Comparison of ENCODE assay signal across 9 mouse cellular contexts in the genomic region with DNA sequence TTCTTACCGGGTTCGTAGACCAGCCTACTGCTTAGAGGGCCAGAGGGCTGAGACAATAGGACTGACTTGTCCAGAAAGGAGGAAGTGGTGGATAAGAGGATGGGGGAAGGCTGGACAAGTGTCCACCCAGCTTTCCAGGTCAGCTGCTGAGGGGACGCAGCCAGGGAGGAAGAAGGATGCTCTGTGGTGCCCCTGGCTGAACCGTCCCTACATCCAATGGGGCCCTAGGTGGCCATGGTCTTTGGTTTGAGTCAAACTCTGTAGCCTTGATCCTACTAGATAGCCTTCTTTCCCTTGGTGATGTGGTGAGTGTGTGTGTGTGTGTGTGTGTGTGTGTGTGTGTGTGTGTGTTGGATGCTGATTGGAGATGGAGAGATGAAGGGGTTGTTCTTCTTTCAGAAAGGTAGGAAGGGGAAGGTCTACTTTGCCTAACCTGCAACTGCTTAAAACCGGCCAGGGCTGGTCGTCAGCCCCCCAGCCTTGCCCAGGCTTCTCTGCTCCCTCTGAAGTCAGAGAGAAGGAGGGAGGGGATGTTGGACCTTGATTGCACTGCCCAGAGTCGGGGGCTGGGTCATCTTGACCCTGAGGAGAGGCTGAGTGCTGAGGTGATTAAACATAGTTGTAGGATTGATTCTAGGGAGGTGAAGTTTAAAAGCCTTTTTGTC. TPM values are rescaled to one million over a fixed set of nuclear protein-coding genes. Genes with fewer than 3 reads are reported as not detected.
DNase-seq lines count a peak whose midpoint lies in the region; ATAC-seq and TF ChIP-seq lines count a peak whose summit lies in the region.
"Had no signal": no experiment of that assay in that cellular context is flagged by ENCODE, and none has a peak within 500 bp of the region (broad histone marks: within the 10 kb centered on the region; RNA-seq: fewer than 3 reads in every experiment).

No protein-coding gene starts in this region.

- no peak for ATAC-seq in embryonic facial prominence, embryonic 14.5 days (ENCODE audit: low read depth)
- no peak for ATAC-seq in intestine, embryonic 15.5 days
- no peak for ATAC-seq in midbrain, embryonic 15.5 days (replicated peaks)
- no peak for ATAC-seq in frontal cortex, adult (ENCODE audit: low TSS enrichment)

- H3K9me3 ChIP-seq in embryonic facial prominence, embryonic 14.5 days (ENCODE audit: control insufficient read depth, low read length), result no peaks in the 10 kb centered on the region
- H3K9me3 ChIP-seq in intestine, embryonic 15.5 days, result no peaks in the 10 kb centered on the region
- H3K9me3 ChIP-seq in midbrain, embryonic 15.5 days, result no peaks in the 10 kb centered on the region

- H3K4me3 ChIP-seq in kidney, adult 2 months (ENCODE audit: insufficient read depth, low read depth, low read length), result peak overlapping the region; percentile 86
- H3K4me3 ChIP-seq in embryonic facial prominence, embryonic 14.5 days (ENCODE audit: low read depth, low read length), result peak overlapping the region; percentile 83
- peak overlapping the region; percentile 78 for H3K4me3 ChIP-seq in intestine, embryonic 15.5 days (replicated peaks)
- peak overlapping the region; percentile 57; the same call in 1 of the 2 replicates for H3K4me3 ChIP-seq in midbrain, embryonic 15.5 days

- WGBS in kidney, adult 2 months, result 24% methylated on average over 7 of the region's 7 CpGs
- 17% methylated on average over 7 of the region's 7 CpGs for WGBS in embryonic facial prominence, embryonic 14.5 days
- 19% methylated on average over 7 of the region's 7 CpGs for WGBS in intestine, embryonic 15.5 days
- 21% methylated on average over 7 of the region's 7 CpGs for WGBS in midbrain, embryonic 15.5 days

- no peaks in the 10 kb centered on the region; the same call in 1 of the 2 replicates for H3K36me3 ChIP-seq in kidney, adult 2 months (ENCODE audit: control insufficient read depth, insufficient read depth, low read length)
- no peaks in the 10 kb centered on the region for H3K36me3 ChIP-seq in embryonic facial prominence, embryonic 14.5 days (ENCODE audit: control insufficient read depth, insufficient read depth, low read length)
- H3K36me3 ChIP-seq in intestine, embryonic 15.5 days, result no peaks in the 10 kb centered on the region
- H3K36me3 ChIP-seq in midbrain, embryonic 15.5 days (replicated peaks), result no peaks in the 10 kb centered on the region

- TF ChIP-seq CTCF in kidney, adult 2 months (conservative IDR thresholded peaks at IDR 0.05; ENCODE audit: insufficient read depth, insufficient read length, low read depth, low read length), result no peak

- peak; percentile 23 for TF ChIP-seq POLR2A in kidney, adult 2 months (IDR thresholded peaks at IDR 0.05; ENCODE audit: low read depth, low read length)

- no peaks in the 10 kb centered on the region for H3K27me3 ChIP-seq in kidney, adult 2 months (replicated peaks; ENCODE audit: control insufficient read depth, insufficient read depth, low read length)
- H3K27me3 ChIP-seq in embryonic facial prominence, embryonic 14.5 days (replicated peaks; ENCODE audit: control insufficient read depth, insufficient read depth, low read length), result no peaks in the 10 kb centered on the region; the same call in 1 of the 2 replicates
- no peaks in the 10 kb centered on the region for H3K27me3 ChIP-seq in intestine, embryonic 15.5 days (replicated peaks)
- peaks cover 54% of the 10 kb centered on the region for H3K27me3 ChIP-seq in midbrain, embryonic 15.5 days (replicated peaks)

- DNase-seq in kidney, adult 2 months, result no peak
- no peak for DNase-seq in kidney, adult 11 months
- no peak for DNase-seq in embryonic facial prominence, embryonic 14.5 days (ENCODE audit: low spot score)
- no peak for DNase-seq in T-cell, adult 2 months (ENCODE audit: low spot score)
- no peak for DNase-seq in gastrocnemius, postnatal 14 days

- peak overlapping the region; percentile 96 for H3K4me2 ChIP-seq in embryonic facial prominence, embryonic 14.5 days (ENCODE audit: low read depth, low read length)
- peak overlapping the region; percentile 98 for H3K4me2 ChIP-seq in intestine, embryonic 15.5 days (replicated peaks)
- H3K4me2 ChIP-seq in midbrain, embryonic 15.5 days, result peak overlapping the region; percentile 97; the same call in 1 of the 2 replicates

- peak overlapping the region; percentile 99 for H3K27ac ChIP-seq in kidney, adult 2 months (ENCODE audit: insufficient read depth, low read depth, low read length)
- H3K27ac ChIP-seq in embryonic facial prominence, embryonic 14.5 days (replicated peaks; ENCODE audit: low read depth, low read length), result peak overlapping the region; percentile 97
- H3K27ac ChIP-seq in intestine, embryonic 15.5 days, result peak overlapping the region; percentile 38; the same call in 1 of the 2 replicates
- no peak overlapping the region for H3K27ac ChIP-seq in midbrain, embryonic 15.5 days

- intact Hi-C loops in gastrocnemius, postnatal 14 days (cut with DNase I; ENCODE audit: low total_unique reads), result no loop called here

- H3K4me1 ChIP-seq in kidney, adult 2 months (ENCODE audit: control insufficient read depth, insufficient read depth, low read length), result peaks cover 25% of the 10 kb centered on the region
- peaks cover 17% of the 10 kb centered on the region for H3K4me1 ChIP-seq in embryonic facial prominence, embryonic 14.5 days (ENCODE audit: control insufficient read depth, insufficient read depth, low read length)
- H3K4me1 ChIP-seq in intestine, embryonic 15.5 days (replicated peaks), result peaks cover 23% of the 10 kb centered on the region
- H3K4me1 ChIP-seq in midbrain, embryonic 15.5 days, result peaks cover 30% of the 10 kb centered on the region

- peak overlapping the region; percentile 88 for H3K9ac ChIP-seq in embryonic facial prominence, embryonic 14.5 days (ENCODE audit: low read depth, low read length)
- peak overlapping the region; percentile 76; the same call in 1 of the 2 replicates for H3K9ac ChIP-seq in intestine, embryonic 15.5 days
- H3K9ac ChIP-seq in midbrain, embryonic 15.5 days, result no peak overlapping the region

RNA-seq across cellular contexts. Expression of a gene that starts 2.4 kb away (rescaled TPM):
- polyA plus RNA-seq in kidney, adult 2 months (2012; rRNA removed), result 241 and 285 TPM in 2 replicates
- 39.6 and 40.3 TPM in 2 replicates for polyA plus RNA-seq in embryonic facial prominence, embryonic 14.5 days (2014; fragmentation: Nextera tagmentation; extraction: Ambion mirVana)
- 15.5 and 16.0 TPM in 2 replicates for polyA plus RNA-seq in intestine, embryonic 15.5 days (2015; fragmentation: Nextera tagmentation; extraction: Ambion mirVana)
- 9.3 and 9.4 TPM in 2 replicates for polyA plus RNA-seq in midbrain, embryonic 15.5 days (2015; fragmentation: Nextera tagmentation; extraction: Ambion mirVana)
- total RNA-seq in gastrocnemius, postnatal 14 days (2021), result 10 to 100 TPM; 39.1 to 43.0 TPM

RNA-seq across cellular contexts. Expression of a gene that starts 36.5 kb away (rescaled TPM):
- 0.61 and 0.91 TPM in 2 replicates for polyA plus RNA-seq in kidney, adult 2 months (2012; rRNA removed)
- polyA plus RNA-seq in embryonic facial prominence, embryonic 14.5 days (2014; fragmentation: Nextera tagmentation; extraction: Ambion mirVana), result 0.96 and 1.7 TPM in 2 replicates
- polyA plus RNA-seq in intestine, embryonic 15.5 days (2015; fragmentation: Nextera tagmentation; extraction: Ambion mirVana), result 1.2 and 2.2 TPM in 2 replicates
- 0.86 and 0.94 TPM in 2 replicates for polyA plus RNA-seq in midbrain, embryonic 15.5 days (2015; fragmentation: Nextera tagmentation; extraction: Ambion mirVana)
- total RNA-seq in gastrocnemius, postnatal 14 days (2021), result under 1 TPM; 0.55 to 0.84 TPM

RNA-seq across cellular contexts. Expression of a gene that starts 54.6 kb away (rescaled TPM):
- polyA plus RNA-seq in kidney, adult 2 months (2012; rRNA removed), result not detected in 2 replicates
- not detected in 2 replicates for polyA plus RNA-seq in embryonic facial prominence, embryonic 14.5 days (2014; fragmentation: Nextera tagmentation; extraction: Ambion mirVana)
- polyA plus RNA-seq in intestine, embryonic 15.5 days (2015; fragmentation: Nextera tagmentation; extraction: Ambion mirVana), result 0.21 and 0.51 TPM in 2 replicates
- polyA plus RNA-seq in midbrain, embryonic 15.5 days (2015; fragmentation: Nextera tagmentation; extraction: Ambion mirVana), result not detected in 2 replicates
- not detected for total RNA-seq in gastrocnemius, postnatal 14 days (2021)
- total RNA-seq: left cerebral cortex, adult 8-10 months had no signal

RNA-seq across cellular contexts. Expression of a gene that starts 57.6 kb away (rescaled TPM):
- 0.12 and 0.13 TPM in 2 replicates for polyA plus RNA-seq in kidney, adult 2 months (2012; rRNA removed)
- 3.2 and 4.5 TPM in 2 replicates for polyA plus RNA-seq in embryonic facial prominence, embryonic 14.5 days (2014; fragmentation: Nextera tagmentation; extraction: Ambion mirVana)
- polyA plus RNA-seq in intestine, embryonic 15.5 days (2015; fragmentation: Nextera tagmentation; extraction: Ambion mirVana), result 1.4 and 1.5 TPM in 2 replicates
- 21.4 and 28.4 TPM in 2 replicates for polyA plus RNA-seq in midbrain, embryonic 15.5 days (2015; fragmentation: Nextera tagmentation; extraction: Ambion mirVana)
- 1 to 10 TPM in 1 of 2 experiments, under 1 TPM in 1; 0.38 to 1.1 TPM for total RNA-seq in gastrocnemius, postnatal 14 days (2021)
